Mouse (Mus musculus) liver, embryonic 14.5 days (tissue): ENCODE measurements at regions not wholly inside any gene's neighbourhood (a gene's known extent, or its start where the extent isn't known, plus 50 kb on each side); places are given as distances from the start of the nearest gene placed in this dataset.

Source experiments
- CTCF ChIP-seq: IDR thresholded peaks from 2 replicates; pipeline ENCODE4 v1.5.1; 2016; ENCODE audit warnings: antibody characterized with exemption, low read depth, control low read depth
- EP300 ChIP-seq: IDR thresholded peaks from 2 replicates; pipeline ENCODE4 v1.6.1; 2016; ENCODE audit warnings: antibody characterized with exemption, low read depth

DNA sequence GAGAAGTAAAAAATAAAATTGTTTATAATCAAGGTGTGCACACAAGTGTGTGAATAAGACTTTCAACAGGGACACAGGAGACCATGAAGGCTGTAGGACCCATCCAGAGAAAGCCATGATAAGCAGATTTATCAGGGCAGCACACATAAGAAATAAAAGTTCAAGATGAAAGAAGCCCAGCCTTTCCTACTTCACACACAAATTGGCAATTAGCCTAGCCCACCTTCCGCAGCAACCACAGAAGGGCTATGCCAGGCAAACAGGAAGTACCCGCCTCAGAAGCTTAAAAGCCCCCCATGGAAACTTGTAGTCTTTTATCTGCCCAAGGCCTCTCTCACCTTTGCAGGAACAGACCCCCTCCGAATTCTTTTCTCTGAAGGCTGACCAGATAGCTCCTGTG is 77.5 kb upstream of the Eomes start:
- no peak for TF ChIP-seq CTCF
- no peak for TF ChIP-seq EP300
